Mouse (Mus musculus): ENCODE data around the gene Dip2b. TPM values are rescaled to one million over a fixed set of nuclear protein-coding genes. Genes with fewer than 3 reads are reported as not detected.

Gene Dip2b
- polyA plus RNA-seq, 1 experiment from 2014 or later = 18.1 TPM

DNA sequence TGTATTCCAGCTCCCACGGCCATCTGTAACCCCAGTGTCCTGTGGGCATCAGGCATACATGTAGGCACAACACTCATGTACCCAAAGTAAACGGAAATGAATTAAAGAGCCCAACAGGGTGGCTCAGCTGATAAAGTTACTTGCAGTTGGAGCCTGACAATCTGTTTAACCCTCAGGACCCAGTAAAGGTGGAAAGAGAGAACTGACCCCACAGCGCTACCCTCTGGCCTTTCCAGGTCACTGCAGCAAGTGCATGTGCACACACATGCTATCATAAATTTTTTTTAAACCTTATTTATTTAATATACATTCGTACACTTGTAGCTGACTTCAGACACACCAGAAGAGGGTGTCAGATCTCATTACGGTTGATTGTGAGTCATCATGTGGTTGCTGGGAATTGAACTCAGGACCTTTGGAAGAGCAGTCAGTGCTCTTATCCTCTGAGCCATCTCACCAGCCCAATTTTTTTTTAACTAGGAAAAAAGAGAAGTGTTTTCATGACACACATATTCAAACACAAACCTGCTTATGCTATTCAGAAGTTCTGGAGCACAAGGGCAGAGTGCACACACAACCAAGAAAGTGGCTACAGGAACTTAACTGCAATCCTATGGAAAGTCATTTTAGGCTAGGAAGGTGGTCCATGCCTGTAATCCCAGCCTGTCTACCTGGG lies 146.5 kb downstream of the Dip2b start:
- WGBS = 73% methylated on average over 5 of the region's 5 CpGs
- Histone ChIP-seq H3K9ac (no peak overlapping the region), H3K9me3 (ENCODE audit: low read depth, low read length) (no peaks in the 10 kb centered on the region), H3K4me1 (ENCODE audit: insufficient read depth) (no peaks in the 10 kb centered on the region), H3K27me3 (ENCODE audit: insufficient read depth, low read length) (no peaks in the 10 kb centered on the region), H3K4me3 (ENCODE audit: low read depth, low read length) (no peak overlapping the region), H3K36me3 (ENCODE audit: insufficient read depth) (peaks cover 68% of the 10 kb centered on the region), H3K27ac (ENCODE audit: low read depth) (no peak overlapping the region), H3K4me2 (no peak overlapping the region)
- peak; percentile 33 for TF ChIP-seq CTCF (IDR thresholded peaks at IDR 0.05; ENCODE audit: low read depth)
- DNase-seq = no peak
- ATAC-seq (ENCODE audit: insufficient read depth) = no peak

DNA sequence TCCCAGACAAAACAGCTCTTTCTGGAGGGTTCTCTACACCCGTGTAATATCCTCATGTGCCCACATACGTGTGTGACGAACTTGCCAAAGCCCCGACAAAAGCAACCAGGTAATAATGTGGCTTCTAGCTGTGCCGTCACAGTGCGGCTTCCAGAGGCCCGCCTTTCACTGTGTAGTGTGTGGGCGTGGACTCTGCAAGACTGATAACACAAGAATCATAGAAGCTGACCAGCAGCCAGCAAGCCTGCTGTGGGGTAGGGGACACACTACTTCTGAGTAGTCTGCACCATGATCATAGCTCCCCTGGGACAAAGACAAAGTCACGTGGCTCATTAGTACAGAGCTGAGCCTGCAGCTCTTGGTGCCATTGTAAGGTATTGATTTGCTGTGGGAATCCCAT lies 147.8 kb downstream of the Dip2b start:
- DNase-seq (no peak), ATAC-seq (ENCODE audit: insufficient read depth) (no peak)
- TF ChIP-seq CTCF (IDR thresholded peaks at IDR 0.05; ENCODE audit: low read depth) = no peak
- Histone ChIP-seq H3K27me3 (ENCODE audit: insufficient read depth, low read length) (no peaks in the 10 kb centered on the region), H3K36me3 (ENCODE audit: insufficient read depth) (peaks cover 74% of the 10 kb centered on the region), H3K9me3 (ENCODE audit: low read depth, low read length) (no peaks in the 10 kb centered on the region), H3K27ac (ENCODE audit: low read depth) (no peak overlapping the region), H3K4me2 (no peak overlapping the region), H3K9ac (no peak overlapping the region), H3K4me1 (ENCODE audit: insufficient read depth) (no peaks in the 10 kb centered on the region), H3K4me3 (ENCODE audit: low read depth, low read length) (no peak overlapping the region)
- WGBS = 88% methylated on average over 9 of the region's 9 CpGs

DNA sequence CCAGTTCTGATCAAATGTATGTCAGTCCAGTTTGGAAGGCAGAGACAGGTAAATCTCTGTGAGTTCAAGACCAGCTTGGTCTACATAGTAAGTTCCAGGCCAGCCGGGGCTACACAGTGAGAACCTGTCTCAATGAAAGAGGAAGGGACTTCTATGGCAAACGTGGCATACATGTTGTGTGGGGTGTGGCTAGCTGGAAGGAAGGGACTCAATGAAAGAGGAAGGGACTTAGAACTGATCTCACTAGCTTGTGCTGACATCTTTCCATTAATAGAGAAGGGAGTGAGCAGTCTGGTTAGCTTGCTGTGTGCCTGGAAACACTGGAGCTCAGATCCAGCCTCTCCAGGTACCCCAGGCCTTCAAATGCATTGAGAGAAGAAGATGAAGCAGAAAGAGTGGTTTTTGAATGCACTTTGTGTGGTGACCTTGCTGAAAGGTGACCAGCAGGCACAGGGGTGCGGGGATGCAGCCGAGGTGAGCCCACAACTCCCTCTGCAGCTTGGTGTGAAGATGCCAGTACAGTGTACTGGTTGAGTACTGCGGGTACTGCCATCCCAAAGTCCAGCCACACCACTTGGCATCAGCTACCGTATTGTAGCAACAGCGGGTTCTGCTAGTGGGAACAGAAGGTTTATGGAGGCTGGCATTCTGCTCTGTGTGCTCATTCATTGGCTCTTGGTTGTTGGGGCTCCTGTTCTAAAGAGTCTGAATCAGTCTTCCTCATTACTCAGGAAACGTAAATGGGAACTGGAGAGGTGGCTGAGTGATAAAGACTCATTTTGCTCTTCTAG lies 148.6 kb downstream of the Dip2b start:
- no peaks in the 10 kb centered on the region for H3K27me3 ChIP-seq (ENCODE audit: insufficient read depth, low read length)
- no peaks in the 10 kb centered on the region for H3K4me1 ChIP-seq (ENCODE audit: insufficient read depth)
- no peak for ATAC-seq (ENCODE audit: insufficient read depth)
- TF ChIP-seq CTCF (IDR thresholded peaks at IDR 0.05; ENCODE audit: low read depth) = no peak
- no peak overlapping the region for H3K27ac ChIP-seq (ENCODE audit: low read depth)
- no peaks in the 10 kb centered on the region for H3K9me3 ChIP-seq (ENCODE audit: low read depth, low read length)
- WGBS = 92% methylated on average over 8 of the region's 8 CpGs
- H3K4me3 ChIP-seq (ENCODE audit: low read depth, low read length) = no peak overlapping the region
- DNase-seq = no peak
- peaks cover 74% of the 10 kb centered on the region for H3K36me3 ChIP-seq (ENCODE audit: insufficient read depth)
- H3K9ac ChIP-seq = no peak overlapping the region
- H3K4me2 ChIP-seq = no peak overlapping the region

DNA sequence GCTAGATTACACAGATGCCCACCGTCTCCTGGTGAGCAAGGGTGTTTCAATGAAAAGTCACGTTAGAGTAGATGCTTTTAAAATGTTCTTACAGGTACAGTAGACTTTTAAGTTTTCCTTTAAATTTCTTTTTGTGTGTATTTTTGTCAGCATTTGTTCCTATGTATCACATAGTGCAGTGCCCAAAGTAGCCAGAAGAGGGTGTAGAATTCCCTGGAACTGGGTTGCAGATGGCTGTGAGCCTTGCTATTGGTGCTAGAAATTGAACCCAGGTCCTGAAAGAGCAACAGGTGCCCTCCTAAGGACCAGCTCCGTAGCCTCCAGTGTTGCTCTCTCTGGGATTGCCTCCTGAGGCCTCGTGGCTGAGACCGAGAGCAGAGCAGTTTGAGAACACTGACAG lies 150.1 kb downstream of the Dip2b start:
- DNase-seq (peak; percentile 38), ATAC-seq (ENCODE audit: insufficient read depth) (no peak)
- Histone ChIP-seq H3K4me1 (ENCODE audit: insufficient read depth) (no peaks in the 10 kb centered on the region), H3K9ac (no peak overlapping the region), H3K27ac (ENCODE audit: low read depth) (no peak overlapping the region), H3K4me3 (ENCODE audit: low read depth, low read length) (no peak overlapping the region), H3K4me2 (no peak overlapping the region), H3K9me3 (ENCODE audit: low read depth, low read length) (no peaks in the 10 kb centered on the region), H3K36me3 (ENCODE audit: insufficient read depth) (peaks cover 80% of the 10 kb centered on the region), H3K27me3 (ENCODE audit: insufficient read depth, low read length) (no peaks in the 10 kb centered on the region)
- 82% methylated on average over 5 of the region's 5 CpGs for WGBS
- TF ChIP-seq CTCF (IDR thresholded peaks at IDR 0.05; ENCODE audit: low read depth) = peak; percentile 48

DNA sequence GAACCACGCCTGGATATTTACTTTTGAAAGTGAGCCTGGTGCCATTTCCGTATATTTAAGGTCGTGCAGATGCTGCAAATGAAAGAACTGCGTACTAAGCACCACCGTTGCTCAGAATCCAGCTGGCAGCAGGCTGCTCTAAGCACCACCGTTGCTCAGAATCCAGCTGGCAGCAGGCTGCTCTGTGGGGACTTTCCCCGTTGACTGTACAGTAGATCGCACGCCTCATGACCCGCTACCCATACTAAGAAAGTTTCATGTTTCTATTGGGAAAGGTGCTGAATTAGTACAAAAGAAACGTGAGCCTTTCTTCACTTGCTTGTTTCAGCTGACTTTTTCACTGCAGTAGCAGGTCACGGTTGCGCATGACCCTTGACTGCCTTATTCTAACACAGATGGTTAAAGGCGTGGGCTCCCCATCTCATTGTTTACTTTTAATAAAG lies 150.5 kb downstream of the Dip2b start:
- H3K4me3 ChIP-seq (ENCODE audit: low read depth, low read length) = no peak overlapping the region
- DNase-seq = peak; percentile 24
- H3K9me3 ChIP-seq (ENCODE audit: low read depth, low read length) = no peaks in the 10 kb centered on the region
- H3K27ac ChIP-seq (ENCODE audit: low read depth) = no peak overlapping the region
- no peak for TF ChIP-seq CTCF (IDR thresholded peaks at IDR 0.05; ENCODE audit: low read depth)
- H3K4me1 ChIP-seq (ENCODE audit: insufficient read depth) = no peaks in the 10 kb centered on the region
- 59% methylated on average over 14 of the region's 14 CpGs for WGBS
- ATAC-seq (ENCODE audit: insufficient read depth) = 0 out of 2 replicates have a peak, but pooled peaks have one; percentile 56
- H3K36me3 ChIP-seq (ENCODE audit: insufficient read depth) = peaks cover 82% of the 10 kb centered on the region
- no peak overlapping the region for H3K4me2 ChIP-seq
- no peaks in the 10 kb centered on the region for H3K27me3 ChIP-seq (ENCODE audit: insufficient read depth, low read length)
- no peak overlapping the region for H3K9ac ChIP-seq

DNA sequence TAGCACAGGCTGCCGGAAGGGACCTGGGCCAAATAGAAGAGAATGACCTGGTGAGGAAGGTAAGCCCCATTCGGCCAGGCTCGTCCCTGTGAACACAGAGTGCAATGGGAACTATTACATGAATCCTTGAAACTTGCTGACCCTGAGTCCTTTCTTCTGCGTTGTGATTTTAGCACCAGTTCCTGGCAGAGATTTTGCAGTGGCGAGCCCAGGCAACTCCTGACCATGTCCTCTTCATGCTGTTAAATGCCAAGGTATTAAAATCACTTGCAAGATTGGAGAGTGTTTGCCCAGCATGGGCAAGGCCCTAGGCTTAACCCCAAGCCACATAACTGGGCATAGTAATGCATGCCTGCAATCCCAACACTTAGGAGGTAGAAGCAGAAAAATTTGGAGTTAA lies 151.6 kb downstream of the Dip2b start:
- no peak for TF ChIP-seq CTCF (IDR thresholded peaks at IDR 0.05; ENCODE audit: low read depth)
- ATAC-seq (ENCODE audit: insufficient read depth) (no peak), DNase-seq (no peak)
- Histone ChIP-seq H3K36me3 (ENCODE audit: insufficient read depth) (peaks cover 82% of the 10 kb centered on the region), H3K9ac (no peak overlapping the region), H3K27ac (ENCODE audit: low read depth) (no peak overlapping the region), H3K4me3 (ENCODE audit: low read depth, low read length) (no peak overlapping the region), H3K4me2 (no peak overlapping the region), H3K27me3 (ENCODE audit: insufficient read depth, low read length) (no peaks in the 10 kb centered on the region), H3K9me3 (ENCODE audit: low read depth, low read length) (no peaks in the 10 kb centered on the region), H3K4me1 (ENCODE audit: insufficient read depth) (no peaks in the 10 kb centered on the region)
- 88% methylated on average over 5 of the region's 5 CpGs for WGBS

DNA sequence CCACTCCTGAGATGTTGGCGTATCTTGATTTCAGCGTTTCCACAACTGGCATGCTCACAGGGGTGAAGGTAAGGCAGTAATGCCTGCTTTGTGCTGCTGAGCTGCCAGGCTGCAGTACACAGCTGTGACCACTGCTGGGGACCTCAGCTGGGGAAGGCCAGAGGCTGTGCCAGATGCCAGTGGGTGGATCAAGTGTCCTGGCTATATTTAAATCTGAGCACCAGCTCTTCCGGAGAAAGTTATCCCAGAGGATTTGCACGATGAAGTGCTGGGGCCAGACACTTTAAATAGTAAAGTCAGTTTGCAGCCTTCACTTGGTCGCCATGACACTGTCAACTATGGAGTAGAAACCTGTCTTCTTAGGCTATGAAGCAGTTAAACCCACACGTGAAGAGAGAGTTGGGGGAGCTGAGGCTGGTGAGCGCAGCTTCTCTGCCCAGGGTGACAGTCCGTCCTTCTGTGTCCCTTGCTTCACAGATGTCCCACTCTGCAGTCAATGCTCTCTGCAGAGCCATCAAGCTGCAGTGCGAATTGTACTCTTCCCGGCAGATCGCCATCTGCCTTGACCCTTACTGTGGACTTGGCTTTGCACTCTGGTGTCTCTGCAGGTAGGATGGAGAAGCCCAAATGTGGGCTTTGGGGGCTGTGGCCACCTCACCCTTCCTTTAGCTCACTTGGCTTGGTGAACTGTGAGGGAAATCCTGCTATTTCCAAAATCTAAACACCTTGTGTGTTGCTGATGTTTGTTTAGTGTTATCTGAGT lies 160.7 kb downstream of the Dip2b start:
- peaks cover 81% of the 10 kb centered on the region for H3K36me3 ChIP-seq (ENCODE audit: insufficient read depth)
- no peaks in the 10 kb centered on the region for H3K27me3 ChIP-seq (ENCODE audit: insufficient read depth, low read length)
- H3K9me3 ChIP-seq (ENCODE audit: low read depth, low read length) = no peaks in the 10 kb centered on the region
- ATAC-seq (ENCODE audit: insufficient read depth) (no peak), DNase-seq (no peak)
- H3K27ac ChIP-seq (ENCODE audit: low read depth) = peak overlapping the region; percentile 37; the same call in 1 of the 2 replicates
- peak; percentile 11; the same call in 1 of the 2 replicates for TF ChIP-seq CTCF (IDR thresholded peaks at IDR 0.05; ENCODE audit: low read depth)
- no peak overlapping the region for H3K4me3 ChIP-seq (ENCODE audit: low read depth, low read length)
- H3K4me1 ChIP-seq (ENCODE audit: insufficient read depth) = no peaks in the 10 kb centered on the region
- no peak overlapping the region for H3K4me2 ChIP-seq
- 87% methylated on average over 11 of the region's 11 CpGs for WGBS
- no peak overlapping the region for H3K9ac ChIP-seq

All from lung, embryonic 14.5 days (tissue).